Comparison of ENCODE assay signal across 9 mouse cellular contexts in genomic region chr7:16364901-16365500, GRCm38 (mm10). TPM values are rescaled to one million over a fixed set of nuclear protein-coding genes. Genes with fewer than 3 reads are reported as not detected.
DNase-seq lines count a peak whose midpoint lies in the region; ATAC-seq lines count a peak whose summit lies in the region.
"Had no signal": no experiment of that assay in that cellular context is flagged by ENCODE, and none has a peak within 500 bp of the region (broad histone marks: within the 10 kb centered on the region; RNA-seq: fewer than 3 reads in every experiment).

No protein-coding gene starts in this region.

- peaks cover 85% of the 10 kb centered on the region for H3K36me3 ChIP-seq in kidney, embryonic 14.5 days (ENCODE audit: control insufficient read depth, insufficient read depth, low read length)
- peaks cover 99% of the 10 kb centered on the region for H3K36me3 ChIP-seq in hindbrain, embryonic 10.5 days

- 36% methylated on average over 4 of the region's 4 CpGs for WGBS in kidney, embryonic 14.5 days
- 27% methylated on average over 4 of the region's 4 CpGs for WGBS in hindbrain, embryonic 10.5 days

- H3K9me3 ChIP-seq in kidney, embryonic 14.5 days (ENCODE audit: control insufficient read depth, low read length) = no peaks in the 10 kb centered on the region
- no peaks in the 10 kb centered on the region for H3K9me3 ChIP-seq in hindbrain, embryonic 10.5 days
- H3K9me3 ChIP-seq: G1E had no signal

- H3K9ac ChIP-seq in kidney, embryonic 14.5 days (ENCODE audit: low read depth, low read length) = no peak overlapping the region

- ATAC-seq in kidney, embryonic 14.5 days (ENCODE audit: low FRiP score, low TSS enrichment) = no peak

- H3K27ac ChIP-seq in kidney, embryonic 14.5 days (ENCODE audit: low read depth, low read length) = no peak overlapping the region
- peak overlapping the region; percentile 57 for H3K27ac ChIP-seq in hindbrain, embryonic 10.5 days

- no peak overlapping the region for H3K4me2 ChIP-seq in kidney, embryonic 14.5 days (replicated peaks; ENCODE audit: low read depth, low read length)

- H3K4me1 ChIP-seq in kidney, embryonic 14.5 days (ENCODE audit: control insufficient read depth, insufficient read depth, low read length) = no peaks in the 10 kb centered on the region
- H3K4me1 ChIP-seq in hindbrain, embryonic 10.5 days (replicated peaks) = peaks cover 33% of the 10 kb centered on the region

- H3K27me3 ChIP-seq in kidney, embryonic 14.5 days (ENCODE audit: control insufficient read depth, insufficient read depth, low read length) = no peaks in the 10 kb centered on the region
- peaks cover 33% of the 10 kb centered on the region for H3K27me3 ChIP-seq in hindbrain, embryonic 10.5 days (ENCODE audit: insufficient read depth, poor library complexity, severe bottlenecking)

- peak; percentile 13 for DNase-seq in kidney, adult 18-20 months
- DNase-seq in adrenal gland, postnatal 25 days = peak; percentile 15
- peak; percentile 50 for DNase-seq in hindbrain, embryonic 10.5 days (ENCODE audit: low spot score)
- peak; percentile 70 for DNase-seq in lung, postnatal 25 days (ENCODE audit: low spot score)
- no peak for DNase-seq in right cerebral cortex, postnatal 4 days
- no peak for DNase-seq in cerebellum, postnatal 36 days
- no peak for DNase-seq in yolk sac, embryonic 10.5 days (ENCODE audit: low spot score)

- H3K4me3 ChIP-seq in kidney, embryonic 14.5 days (ENCODE audit: low read length) = no peak overlapping the region
- peak overlapping the region; percentile 16; the same call in 1 of the 2 replicates for H3K4me3 ChIP-seq in hindbrain, embryonic 10.5 days

RNA-seq across cellular contexts. Expression of gene Sae1, which starts 22.6 kb away (rescaled TPM):
- 241 and 323 TPM in 2 replicates for polyA plus RNA-seq in kidney, embryonic 14.5 days (2014; fragmentation: Nextera tagmentation; extraction: Ambion mirVana)
- total RNA-seq in adrenal gland, postnatal 25 days (2021) = 67.1 and 74.1 TPM in 2 replicates
- polyA plus RNA-seq in hindbrain, embryonic 10.5 days (2016; fragmentation: Nextera tagmentation; extraction: Ambion mirVana) = 371 and 455 TPM in 2 replicates

RNA-seq across cellular contexts. Expression of gene Zc3h4, which starts 35.7 kb away (rescaled TPM):
- polyA plus RNA-seq in kidney, embryonic 14.5 days (2014; fragmentation: Nextera tagmentation; extraction: Ambion mirVana) = 16.7 and 23.6 TPM in 2 replicates
- 47.1 and 57.3 TPM in 2 replicates for total RNA-seq in adrenal gland, postnatal 25 days (2021)
- polyA plus RNA-seq in hindbrain, embryonic 10.5 days (2016; fragmentation: Nextera tagmentation; extraction: Ambion mirVana) = 20.5 and 23.0 TPM in 2 replicates

RNA-seq across cellular contexts. Expression of gene Bbc3, which starts 56.8 kb away (rescaled TPM):
- 8.6 and 13.8 TPM in 2 replicates for polyA plus RNA-seq in kidney, embryonic 14.5 days (2014; fragmentation: Nextera tagmentation; extraction: Ambion mirVana)
- 6.8 and 11.5 TPM in 2 replicates for total RNA-seq in adrenal gland, postnatal 25 days (2021)
- polyA plus RNA-seq in hindbrain, embryonic 10.5 days (2016; fragmentation: Nextera tagmentation; extraction: Ambion mirVana) = 17.6 and 19.1 TPM in 2 replicates

Comparison
In these comparisons a context has a peak if more than half of its experiments do, and no peak if none do; other contexts are left out.
1. DNase-seq: peak in kidney, adult 18-20 months (single experiment), adrenal gland, postnatal 25 days (single experiment), hindbrain, embryonic 10.5 days (single experiment) and lung, postnatal 25 days (single experiment); none in right cerebral cortex, postnatal 4 days (single experiment), cerebellum, postnatal 36 days (0 of 2) and yolk sac, embryonic 10.5 days (single experiment).